Comparison of ENCODE assay signal across 10 mouse cellular contexts in genomic region chr19:22303021-22303951, GRCm38 (mm10).
DNase-seq lines count a peak whose midpoint lies in the region; ATAC-seq and TF ChIP-seq lines count a peak whose summit lies in the region.
"Had no signal": no experiment of that assay in that cellular context is flagged by ENCODE, and none has a peak within 500 bp of the region (broad histone marks: within the 10 kb centered on the region; RNA-seq: fewer than 3 reads in every experiment).

No protein-coding gene starts in this region.

- H3K4me2 ChIP-seq in lung, embryonic 14.5 days = peak overlapping the region; percentile 49; the same call in 1 of the 2 replicates
- peak overlapping the region; percentile 56; the same call in 1 of the 2 replicates for H3K4me2 ChIP-seq in embryonic facial prominence, embryonic 13.5 days
- H3K4me2 ChIP-seq in limb, embryonic 13.5 days (replicated peaks) = peak overlapping the region; percentile 61; the same call in 1 of the 2 replicates
- no peak overlapping the region for H3K4me2 ChIP-seq in liver, postnatal 0 days (ENCODE audit: low read depth, low read length)

- WGBS in lung, embryonic 14.5 days = 27% methylated on average over 17 of the region's 17 CpGs
- 29% methylated on average over 17 of the region's 17 CpGs for WGBS in embryonic facial prominence, embryonic 13.5 days
- 24% methylated on average over 17 of the region's 17 CpGs for WGBS in limb, embryonic 13.5 days
- 52% methylated on average over 17 of the region's 17 CpGs for WGBS in kidney, adult 2 months
- WGBS in liver, postnatal 0 days (ENCODE audit: insufficient replicate concordance) = 47% methylated on average over 17 of the region's 17 CpGs

- 0 out of 2 replicates have a peak overlapping the region, but pooled peaks have one; percentile 16 for H3K9ac ChIP-seq in lung, embryonic 14.5 days
- no peak overlapping the region for H3K9ac ChIP-seq in embryonic facial prominence, embryonic 13.5 days
- 0 out of 2 replicates have a peak overlapping the region, but pooled peaks have one; percentile 13 for H3K9ac ChIP-seq in limb, embryonic 13.5 days
- H3K9ac ChIP-seq in liver, postnatal 0 days (replicated peaks) = no peak overlapping the region
- H3K9ac ChIP-seq: limb, embryonic 15.5 days had no signal

- TF ChIP-seq CTCF in lung, embryonic 14.5 days (IDR thresholded peaks at IDR 0.05; ENCODE audit: low read depth) = no peak
- no peak for TF ChIP-seq CTCF in kidney, adult 2 months (conservative IDR thresholded peaks at IDR 0.05; ENCODE audit: insufficient read depth, insufficient read length, low read depth, low read length)
- TF ChIP-seq CTCF in liver, postnatal 0 days (IDR thresholded peaks at IDR 0.05; ENCODE audit: low read depth) = no peak

- no peak overlapping the region for H3K4me3 ChIP-seq in lung, embryonic 14.5 days (ENCODE audit: low read depth, low read length)
- H3K4me3 ChIP-seq in embryonic facial prominence, embryonic 13.5 days = no peak overlapping the region
- H3K4me3 ChIP-seq in limb, embryonic 13.5 days = peak overlapping the region; percentile 33; the same call in 1 of the 2 replicates
- H3K4me3 ChIP-seq in kidney, adult 2 months (ENCODE audit: insufficient read depth, low read depth, low read length) = no peak overlapping the region
- no peak overlapping the region for H3K4me3 ChIP-seq in liver, postnatal 0 days (ENCODE audit: low read depth, low read length)
- H3K4me3 ChIP-seq: erythroblast, embryonic 14.5 days had no signal

- H3K4me1 ChIP-seq in lung, embryonic 14.5 days (ENCODE audit: insufficient read depth) = no peaks in the 10 kb centered on the region
- peaks cover 9% of the 10 kb centered on the region; the same call in 1 of the 2 replicates for H3K4me1 ChIP-seq in embryonic facial prominence, embryonic 13.5 days
- peaks cover 5% of the 10 kb centered on the region; the same call in 1 of the 2 replicates for H3K4me1 ChIP-seq in limb, embryonic 13.5 days
- no peaks in the 10 kb centered on the region for H3K4me1 ChIP-seq in kidney, adult 2 months (ENCODE audit: control insufficient read depth, insufficient read depth, low read length)
- H3K4me1 ChIP-seq in liver, postnatal 0 days (ENCODE audit: insufficient read depth) = no peaks in the 10 kb centered on the region

- no peak for TF ChIP-seq POLR2A in kidney, adult 2 months (IDR thresholded peaks at IDR 0.05; ENCODE audit: low read depth, low read length)

- no peak for TF ChIP-seq EP300 in liver, postnatal 0 days (IDR thresholded peaks at IDR 0.05; ENCODE audit: low read depth)

- no peaks in the 10 kb centered on the region for H3K36me3 ChIP-seq in lung, embryonic 14.5 days (ENCODE audit: insufficient read depth)
- no peaks in the 10 kb centered on the region for H3K36me3 ChIP-seq in embryonic facial prominence, embryonic 13.5 days
- no peaks in the 10 kb centered on the region for H3K36me3 ChIP-seq in limb, embryonic 13.5 days
- H3K36me3 ChIP-seq in kidney, adult 2 months (ENCODE audit: control insufficient read depth, insufficient read depth, low read length) = no peaks in the 10 kb centered on the region
- no peaks in the 10 kb centered on the region for H3K36me3 ChIP-seq in liver, postnatal 0 days (replicated peaks; ENCODE audit: insufficient read depth, low read length)
- H3K36me3 ChIP-seq: limb, embryonic 15.5 days had no signal

- no peak for ATAC-seq in lung, embryonic 14.5 days (ENCODE audit: insufficient read depth)
- ATAC-seq in embryonic facial prominence, embryonic 13.5 days (ENCODE audit: insufficient number of reproducible peaks, insufficient read depth, low FRiP score, low TSS enrichment, low read depth) = no peak
- no peak for ATAC-seq in limb, embryonic 13.5 days (ENCODE audit: low FRiP score, low read depth)
- ATAC-seq in liver, postnatal 0 days = no peak

- H3K27me3 ChIP-seq in lung, embryonic 14.5 days (ENCODE audit: insufficient read depth, low read length) = no peaks in the 10 kb centered on the region
- H3K27me3 ChIP-seq in embryonic facial prominence, embryonic 13.5 days = 0 out of 2 replicates have a peak, but pooled peaks cover 4% of the 10 kb centered on the region
- 0 out of 2 replicates have a peak, but pooled peaks cover 7% of the 10 kb centered on the region for H3K27me3 ChIP-seq in limb, embryonic 13.5 days
- no peaks in the 10 kb centered on the region for H3K27me3 ChIP-seq in kidney, adult 2 months (replicated peaks; ENCODE audit: control insufficient read depth, insufficient read depth, low read length)
- no peaks in the 10 kb centered on the region for H3K27me3 ChIP-seq in liver, postnatal 0 days (ENCODE audit: insufficient read depth, low read length)
- H3K27me3 ChIP-seq: limb, embryonic 15.5 days had no signal

- H3K27ac ChIP-seq in lung, embryonic 14.5 days (ENCODE audit: low read depth) = no peak overlapping the region
- no peak overlapping the region for H3K27ac ChIP-seq in embryonic facial prominence, embryonic 13.5 days
- H3K27ac ChIP-seq in limb, embryonic 13.5 days = no peak overlapping the region
- H3K27ac ChIP-seq in kidney, adult 2 months (ENCODE audit: insufficient read depth, low read depth, low read length) = no peak overlapping the region
- no peak overlapping the region for H3K27ac ChIP-seq in liver, postnatal 0 days (ENCODE audit: low read depth)
- H3K27ac ChIP-seq: limb, embryonic 15.5 days had no signal

- H3K9me3 ChIP-seq in lung, embryonic 14.5 days (ENCODE audit: low read depth, low read length) = no peaks in the 10 kb centered on the region
- H3K9me3 ChIP-seq in embryonic facial prominence, embryonic 13.5 days = no peaks in the 10 kb centered on the region
- no peaks in the 10 kb centered on the region for H3K9me3 ChIP-seq in limb, embryonic 13.5 days
- no peaks in the 10 kb centered on the region for H3K9me3 ChIP-seq in liver, postnatal 0 days (ENCODE audit: low read length)
- H3K9me3 ChIP-seq: limb, embryonic 15.5 days had no signal

- DNase-seq in lung, embryonic 14.5 days = peak; percentile 1
- DNase-seq in lung, postnatal 14 days = no peak
- DNase-seq in telencephalon, adult 2 months (ENCODE audit: low read depth, low spot score) = peak; percentile 39
- no peak for DNase-seq in kidney, adult 2 months
- DNase-seq in urinary bladder, adult 2 months (ENCODE audit: low spot score) = no peak
- DNase-seq in liver, postnatal 0 days = no peak

Comparison
In these comparisons a context has a peak if more than half of its experiments do, and no peak if none do; other contexts are left out.
1. DNase-seq: peak in lung, embryonic 14.5 days (single experiment) and telencephalon, adult 2 months (single experiment); none in lung, postnatal 14 days (single experiment), kidney, adult 2 months (single experiment), urinary bladder, adult 2 months (single experiment) and liver, postnatal 0 days (single experiment).
2. H3K9ac ChIP-seq: peak in lung, embryonic 14.5 days (single experiment) and limb, embryonic 13.5 days (single experiment); none in embryonic facial prominence, embryonic 13.5 days (single experiment) and liver, postnatal 0 days (single experiment).